Mouse (Mus musculus) hindlimb bud, embryonic 11.5 days (tissue): ENCODE data around the gene Samd4b.
"Not testable (repeated sequence)": the region's sequence is repeated elsewhere in the genome, so short reads cannot be mapped to it uniquely, and the experiment has no call there.

Source experiments
- DNase-seq: peaks from one replicate; pipeline ENCODE4 v3.0.0-alpha.2; 2012; ENCODE audit warnings: low read depth, low spot score; ENCODE audit errors: extremely low spot score

The Samd4b gene

DNA sequence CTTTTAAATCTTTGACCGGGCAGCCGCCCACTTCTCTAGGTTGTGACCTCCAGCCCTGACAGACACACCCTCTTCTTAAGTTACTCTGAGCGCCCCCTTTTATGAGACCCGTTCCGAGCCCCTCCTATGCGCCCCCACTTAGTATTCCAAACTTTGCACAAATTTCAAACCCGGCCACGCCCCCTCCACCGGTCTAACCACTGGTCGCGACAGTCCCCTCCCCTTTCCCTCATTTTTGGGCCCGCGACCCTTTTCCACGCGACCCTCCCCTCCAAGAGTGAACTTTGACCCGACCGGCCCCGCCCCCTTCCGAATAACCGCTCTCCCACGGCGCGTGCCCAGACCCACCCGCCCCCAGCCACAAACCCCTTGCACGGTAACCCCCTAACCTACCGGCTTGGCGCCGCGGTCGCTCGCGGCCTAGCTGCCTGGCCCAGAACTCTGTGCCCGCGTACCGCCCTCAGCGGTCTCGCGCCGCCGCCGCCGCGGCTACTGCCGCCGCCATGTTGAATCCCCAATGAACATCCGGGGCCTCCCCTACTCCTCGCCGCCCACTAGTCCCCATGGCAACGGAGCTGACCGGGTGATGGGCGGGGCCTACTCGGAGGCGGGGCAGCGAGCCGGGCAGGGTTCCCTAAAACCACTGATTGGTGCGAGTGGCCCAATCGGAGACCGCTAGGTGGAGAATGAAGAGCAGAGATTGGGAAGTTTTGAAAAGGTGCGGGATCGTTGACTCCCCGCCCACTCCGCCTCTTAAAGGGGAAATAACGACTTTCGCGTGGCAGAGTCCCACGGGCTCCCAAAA lies at the start of gene Samd4b, which contains the start of gene Pak4:
TSS of gene Samd4b (minus strand) at position 503 of the 805 bp plus-strand sequence.
TSS of gene Pak4 (minus strand) at position 544 of the 805 bp plus-strand sequence.
- DNase-seq = peak; percentile 88

DNA sequence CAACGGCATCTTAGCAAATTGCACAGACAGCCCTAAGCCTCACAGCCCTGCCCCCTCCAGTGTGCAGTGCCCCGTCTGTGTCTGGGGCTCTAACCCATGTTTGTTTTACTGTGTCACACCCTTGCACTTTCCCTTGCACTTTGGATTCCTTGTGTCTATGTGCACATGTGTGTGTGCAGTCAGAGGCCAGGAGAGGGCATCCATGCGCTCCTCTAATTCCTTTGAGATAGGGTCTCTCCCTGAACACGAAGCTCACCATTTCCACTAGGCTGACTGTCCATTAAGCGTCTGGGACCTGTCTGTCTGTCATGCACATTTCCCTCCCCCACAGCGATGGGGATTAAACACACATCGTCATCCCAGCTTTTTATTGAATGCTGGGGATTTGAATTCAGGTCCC lies 49.1 kb upstream of the Samd4b start:
- DNase-seq = no peak

DNA sequence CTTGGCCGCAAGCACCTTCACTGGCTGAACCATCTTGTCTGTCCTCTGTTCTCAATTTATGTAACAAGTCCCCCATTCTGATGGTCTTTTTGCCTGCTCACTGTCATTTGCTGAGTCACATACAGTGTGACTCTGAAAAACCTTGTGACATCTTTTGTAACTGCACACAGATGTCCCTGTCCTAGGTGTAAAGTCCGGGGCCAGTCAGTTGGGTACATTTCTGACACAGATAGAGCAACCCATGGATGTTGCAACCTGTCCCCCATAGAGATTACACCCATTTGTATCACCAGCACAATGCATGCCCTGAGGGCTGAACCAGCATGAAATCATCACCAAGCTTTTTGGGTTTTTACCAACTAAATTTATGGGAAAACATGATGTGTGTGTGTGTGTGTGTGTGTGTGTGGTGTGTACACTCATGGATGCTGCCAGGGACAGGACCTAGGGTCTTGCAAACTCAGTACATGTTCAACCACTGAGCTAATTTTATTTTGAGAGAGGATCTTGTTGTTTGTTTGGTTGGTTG lies 48.1 kb upstream of the Samd4b start:
- no peak for DNase-seq

DNA sequence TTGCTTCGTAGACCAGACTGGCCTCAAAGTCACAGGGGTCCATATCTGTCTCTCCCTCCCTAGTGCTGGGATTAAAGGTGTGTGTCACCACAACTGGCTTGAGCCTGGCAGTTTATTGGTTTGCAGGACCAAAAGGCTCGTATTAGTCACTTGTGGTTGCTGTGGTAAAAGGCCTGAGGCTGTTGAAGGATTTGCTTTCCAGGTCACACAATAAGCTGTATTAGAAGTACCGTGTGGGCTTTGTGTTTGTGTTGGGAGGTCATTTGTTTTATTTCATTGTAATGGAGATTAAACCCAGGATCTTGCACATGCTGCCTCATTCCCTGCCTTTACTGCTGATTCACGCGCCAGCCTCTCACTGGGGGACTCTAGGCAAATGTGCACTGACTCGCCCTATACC lies 47.4 kb upstream of the Samd4b start:
- DNase-seq = no peak

DNA sequence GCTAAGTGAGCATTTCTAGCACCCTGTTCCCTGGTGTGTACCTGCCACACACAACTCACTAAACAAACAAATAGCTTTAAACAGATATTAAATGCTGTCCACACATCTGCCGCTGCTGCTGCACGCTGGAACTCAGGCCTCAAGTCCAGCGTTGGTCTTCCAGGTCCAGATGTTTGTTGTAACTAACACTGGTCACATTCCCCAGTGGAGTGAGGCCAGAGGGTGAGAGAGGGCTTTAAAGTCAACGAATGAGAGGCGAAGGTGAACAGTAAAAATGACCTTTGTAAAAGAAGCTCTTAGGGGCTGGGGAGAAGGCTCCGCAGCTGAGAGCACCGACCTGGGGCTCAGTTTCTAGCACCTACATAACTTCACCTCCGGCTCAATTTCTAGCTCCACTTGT lies 43.6 kb upstream of the Samd4b start:
- DNase-seq = no peak

DNA sequence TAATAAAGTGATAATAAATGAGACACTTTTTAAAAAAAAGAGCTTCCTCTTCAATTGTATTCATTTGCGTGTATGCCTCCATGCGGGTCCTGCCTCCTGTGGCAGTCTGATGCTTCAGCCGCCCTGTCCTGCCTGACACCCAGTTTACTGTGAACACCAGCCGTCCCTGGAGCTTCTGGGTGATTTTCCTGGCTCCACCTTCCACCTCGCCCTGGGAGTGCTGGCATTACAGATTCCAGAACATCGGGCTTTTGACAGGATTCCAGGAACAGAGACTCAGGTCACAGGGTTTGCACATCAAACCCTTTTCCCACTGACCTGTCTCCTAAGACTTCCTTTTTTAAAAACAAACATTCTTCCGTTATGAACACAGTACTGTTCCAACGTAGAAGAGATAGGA lies 39.6 kb upstream of the Samd4b start:
- no peak for DNase-seq

DNA sequence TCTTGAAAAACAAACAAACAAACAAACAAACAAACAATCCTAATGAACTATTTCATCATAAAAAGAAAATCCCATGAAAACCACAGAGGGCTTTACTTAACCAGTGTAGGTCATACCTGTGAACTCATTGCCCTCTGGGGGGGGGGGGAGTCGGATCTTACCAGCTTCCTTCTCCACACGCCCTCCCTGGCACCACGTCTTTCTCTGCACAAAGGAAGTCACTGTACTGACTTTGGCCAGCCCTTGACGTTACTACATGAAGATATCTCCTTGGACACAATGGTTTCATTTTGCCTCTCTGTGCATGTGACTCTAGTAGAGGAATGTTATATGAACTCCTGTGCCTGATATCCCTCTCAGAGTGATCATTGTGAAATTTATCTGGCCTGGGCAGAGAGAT lies 36.2 kb upstream of the Samd4b start:
- no peak for DNase-seq

DNA sequence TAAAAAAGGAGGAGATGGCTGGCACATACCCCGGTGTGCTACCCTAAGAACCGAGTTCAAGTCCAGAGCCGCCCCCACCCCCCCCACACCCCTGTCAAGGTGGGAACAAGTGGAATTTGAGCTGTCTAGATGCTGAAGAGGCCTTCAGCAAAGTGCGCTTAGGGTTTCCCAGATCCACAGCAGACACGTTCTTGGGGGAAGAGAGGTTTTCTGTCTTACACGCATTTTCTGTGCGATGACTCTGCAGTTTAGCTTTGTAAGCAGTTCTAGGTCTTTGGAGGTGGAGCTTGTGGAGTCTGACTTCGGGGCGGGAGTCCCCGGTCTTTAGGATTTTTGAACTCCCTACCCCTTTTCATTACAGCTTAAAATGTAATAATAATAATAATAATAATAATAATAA lies 33.1 kb upstream of the Samd4b start, which contains the start of gene Acp7:
TSS of gene Acp7 (minus strand) at position 260 of the 400 bp plus-strand sequence.
- no peak for DNase-seq

DNA sequence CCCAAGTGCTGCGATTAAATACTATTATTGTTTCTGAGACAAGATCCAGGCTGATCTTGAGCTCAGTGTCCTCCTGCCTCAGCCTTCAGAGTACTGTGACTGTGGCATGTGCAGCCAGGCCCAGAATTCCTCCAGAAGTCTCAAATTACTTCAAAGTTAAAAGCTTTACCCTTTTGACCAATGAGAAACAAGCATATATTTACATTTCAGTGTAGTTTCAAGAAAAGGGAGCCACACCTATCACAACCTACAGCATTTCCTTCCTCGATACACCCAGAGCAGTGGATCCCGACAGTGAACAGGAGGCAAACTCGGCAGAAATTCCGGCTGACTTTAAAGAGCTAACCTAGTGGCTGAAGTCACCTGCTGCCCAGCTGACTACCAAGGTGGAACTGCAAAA lies 26.8 kb upstream of the Samd4b start:
- DNase-seq = no peak

DNA sequence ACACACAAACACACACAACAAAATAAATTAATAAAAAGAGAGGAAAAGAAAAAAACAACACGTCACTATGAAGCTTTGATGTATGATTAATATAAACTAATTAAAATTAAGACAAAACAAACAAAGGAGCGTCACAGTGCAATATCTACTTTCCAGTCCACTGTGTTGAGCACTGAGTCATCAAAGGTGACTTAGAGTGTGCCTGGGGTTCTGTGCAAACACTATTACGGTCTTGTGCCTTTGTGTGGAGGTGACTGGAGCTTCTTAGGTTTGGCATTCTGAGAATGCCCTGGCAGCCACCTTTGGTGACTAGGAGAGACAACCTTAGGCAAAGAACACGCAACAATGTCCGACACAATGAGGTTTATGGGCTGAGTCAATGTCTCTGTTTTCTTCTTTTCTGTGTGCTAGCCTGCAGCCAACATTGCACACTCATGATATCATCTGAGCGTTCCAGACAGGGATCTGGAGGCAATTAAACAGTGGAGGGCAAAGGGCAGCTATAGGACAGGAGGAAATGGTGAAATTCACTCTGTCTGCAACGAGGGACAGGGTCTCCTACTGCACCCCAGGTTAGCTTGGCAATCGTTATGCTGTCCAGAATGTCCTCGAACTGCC lies 21.3 kb upstream of the Samd4b start:
- no peak for DNase-seq

DNA sequence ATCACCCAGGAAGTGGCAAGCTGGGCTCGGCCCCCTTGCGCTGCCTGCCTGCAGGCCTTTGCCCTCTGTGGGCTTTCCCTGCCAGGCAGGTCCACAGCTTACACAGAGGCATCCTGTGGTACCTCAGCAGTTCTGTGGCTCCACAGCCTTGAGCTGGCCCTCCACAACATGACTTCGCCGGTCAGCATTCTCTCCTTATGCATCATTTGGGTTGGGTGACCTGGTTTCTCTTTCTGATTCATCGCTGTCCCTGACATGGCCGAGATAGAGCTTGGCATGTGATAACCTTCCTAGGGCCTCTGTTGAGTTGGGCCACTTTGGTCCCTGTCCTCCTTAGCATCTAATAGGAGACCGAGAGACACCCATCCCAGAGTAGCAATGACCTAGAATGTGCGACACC lies 8.0 kb upstream of the Samd4b start:
- no peak for DNase-seq

DNA sequence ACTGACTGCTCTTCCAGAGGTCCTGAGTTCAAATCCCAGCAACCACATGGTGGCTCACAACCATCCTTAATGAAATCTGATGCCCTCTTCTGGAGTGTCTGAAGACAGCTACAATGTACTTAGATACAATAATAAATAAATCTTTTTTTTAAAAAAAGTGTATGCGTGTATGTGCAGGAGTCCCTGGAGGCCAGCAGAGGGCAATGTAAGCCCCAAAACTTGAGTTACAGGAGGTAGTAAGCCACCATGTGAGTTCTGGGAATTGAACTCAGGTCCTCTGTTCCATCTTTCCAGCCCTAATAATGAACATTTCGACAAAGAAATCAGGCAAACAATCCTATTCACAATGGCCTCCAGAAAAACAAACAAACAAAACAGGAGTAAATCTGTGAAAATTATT lies 5.8 kb upstream of the Samd4b start:
- DNase-seq = not testable (repeated sequence)

DNA sequence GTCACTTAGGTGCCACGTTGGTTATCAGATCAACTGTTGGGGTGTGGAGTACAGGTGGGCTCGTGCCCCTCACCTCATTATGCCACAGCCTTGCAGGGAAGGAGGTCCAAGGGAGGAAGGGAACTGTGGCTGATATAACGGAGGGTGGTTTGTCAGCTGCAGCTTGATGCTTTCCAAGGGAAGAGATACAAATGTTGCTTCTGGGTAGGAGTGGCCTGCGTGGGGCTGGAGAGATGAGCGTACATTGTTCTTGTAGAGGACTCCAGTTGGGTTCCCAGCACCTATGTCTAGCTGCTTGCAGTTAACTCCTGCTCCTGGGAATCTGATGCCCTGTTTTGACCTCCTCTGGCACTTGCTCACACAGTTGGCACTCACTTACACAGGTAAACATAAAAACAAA lies 5.2 kb upstream of the Samd4b start:
- no peak for DNase-seq

DNA sequence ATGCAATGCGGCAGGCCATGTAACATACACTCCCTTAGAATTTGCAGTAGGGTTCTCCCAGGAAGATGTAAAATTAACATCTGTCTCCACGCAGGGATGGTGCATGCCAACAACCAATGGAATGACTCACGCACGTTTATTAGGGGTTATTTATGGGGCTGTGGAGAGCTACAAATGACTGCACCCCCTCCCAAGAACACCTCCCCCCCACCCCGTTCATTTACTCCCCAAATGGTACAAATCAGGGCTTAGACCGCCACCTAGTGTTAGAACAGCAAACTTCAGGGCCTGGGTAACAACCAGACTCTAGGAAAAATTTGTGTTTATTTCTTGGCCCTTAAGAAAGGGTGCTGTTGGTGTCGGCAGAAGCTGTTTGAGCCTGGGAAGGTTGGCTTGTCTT lies 3.7 kb upstream of the Samd4b start:
- DNase-seq = no peak

DNA sequence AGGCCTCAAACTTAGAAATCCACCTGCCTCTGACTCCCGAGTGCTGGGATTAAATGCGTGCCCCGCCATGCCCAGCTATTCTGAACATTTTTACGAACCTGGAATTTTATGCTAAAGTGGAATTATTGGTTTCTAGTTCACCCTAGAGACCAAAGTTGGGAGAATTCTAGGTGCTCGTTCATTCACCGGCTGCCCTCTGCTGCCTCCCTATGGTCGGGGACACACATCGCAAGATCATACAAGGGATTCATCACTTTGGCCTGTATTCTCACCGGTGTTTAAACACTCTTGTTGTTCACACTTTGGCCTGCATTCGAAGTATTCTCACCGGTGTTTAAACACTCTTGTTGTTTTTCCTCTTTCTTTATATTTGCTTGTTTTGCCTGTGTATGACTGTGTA lies 3.1 kb upstream of the Samd4b start:
- DNase-seq = no peak

DNA sequence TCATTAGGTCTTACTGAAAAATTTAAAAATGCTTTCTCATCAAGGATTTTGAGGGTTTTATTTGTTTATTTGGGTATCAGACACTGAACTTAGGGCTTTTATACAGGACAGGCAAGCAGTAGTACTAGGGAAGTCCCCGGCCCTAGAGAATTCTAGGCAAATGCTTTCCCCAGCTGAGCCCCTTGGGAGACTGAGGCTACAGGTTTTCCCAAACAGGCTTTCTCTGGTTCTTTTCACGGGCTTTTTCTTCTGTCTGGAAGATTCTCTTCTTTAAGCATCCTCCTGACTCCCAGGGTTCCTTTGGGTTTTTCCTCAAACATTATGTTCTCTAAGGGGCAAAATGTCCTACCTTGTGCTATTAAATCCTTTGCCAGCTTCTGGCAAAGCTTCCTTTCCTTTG lies 1.0 kb upstream of the Samd4b start:
- no peak for DNase-seq

DNA sequence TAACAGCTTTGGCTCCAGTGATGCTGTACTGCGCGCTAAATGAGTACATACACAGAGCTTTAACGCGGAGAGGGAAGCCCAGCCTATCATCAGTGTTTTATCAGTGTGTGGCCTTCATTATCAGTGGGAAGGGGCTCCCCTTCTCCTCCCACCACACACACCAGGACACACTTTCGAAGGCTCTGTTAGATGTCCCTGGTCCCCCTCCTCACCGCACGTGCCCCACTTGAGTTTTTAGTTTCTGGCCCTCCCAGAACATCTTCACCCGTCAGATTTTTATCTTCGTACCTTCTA lies 720 bp downstream of the Samd4b start:
- no peak for DNase-seq

DNA sequence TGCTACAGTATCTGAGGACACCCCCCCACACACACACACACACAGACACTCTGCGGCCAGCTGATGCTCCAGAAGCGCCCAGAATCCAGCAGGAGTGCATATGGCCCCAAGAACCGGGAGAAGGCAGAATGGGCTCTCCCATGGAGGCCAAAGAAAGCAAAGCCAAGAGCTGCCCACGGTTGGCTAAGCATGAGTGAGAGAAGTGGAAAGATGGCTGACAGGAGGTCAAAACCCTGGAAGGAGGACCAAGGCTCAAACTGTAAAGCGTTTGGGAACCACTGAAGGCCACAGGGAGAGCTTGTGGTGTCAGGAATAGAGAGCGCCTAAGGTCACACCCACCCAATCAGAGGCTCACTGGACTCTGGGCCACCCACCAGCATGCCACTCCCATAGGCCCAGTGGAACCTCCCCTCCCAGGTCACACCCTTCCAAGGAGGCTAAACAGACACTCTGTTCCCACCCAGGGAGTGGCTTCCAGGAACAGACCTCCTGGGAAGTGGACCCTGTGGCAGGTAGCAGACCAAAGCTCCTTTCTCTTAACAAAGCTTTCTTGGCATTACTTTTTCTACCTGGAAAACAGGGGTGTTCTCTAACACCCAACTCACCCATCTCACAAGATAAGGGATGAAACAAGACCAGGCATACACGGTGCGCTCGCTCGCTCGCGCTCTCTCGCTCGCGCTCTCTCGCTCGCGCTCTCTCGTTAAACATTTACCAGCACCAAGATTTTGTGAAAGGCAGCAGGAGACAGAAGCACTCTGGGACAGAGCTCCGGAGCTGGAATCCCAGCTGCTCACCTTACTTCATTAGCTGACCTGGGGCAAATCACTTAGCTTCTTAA lies 1.3 kb downstream of the Samd4b start:
- DNase-seq = no peak

DNA sequence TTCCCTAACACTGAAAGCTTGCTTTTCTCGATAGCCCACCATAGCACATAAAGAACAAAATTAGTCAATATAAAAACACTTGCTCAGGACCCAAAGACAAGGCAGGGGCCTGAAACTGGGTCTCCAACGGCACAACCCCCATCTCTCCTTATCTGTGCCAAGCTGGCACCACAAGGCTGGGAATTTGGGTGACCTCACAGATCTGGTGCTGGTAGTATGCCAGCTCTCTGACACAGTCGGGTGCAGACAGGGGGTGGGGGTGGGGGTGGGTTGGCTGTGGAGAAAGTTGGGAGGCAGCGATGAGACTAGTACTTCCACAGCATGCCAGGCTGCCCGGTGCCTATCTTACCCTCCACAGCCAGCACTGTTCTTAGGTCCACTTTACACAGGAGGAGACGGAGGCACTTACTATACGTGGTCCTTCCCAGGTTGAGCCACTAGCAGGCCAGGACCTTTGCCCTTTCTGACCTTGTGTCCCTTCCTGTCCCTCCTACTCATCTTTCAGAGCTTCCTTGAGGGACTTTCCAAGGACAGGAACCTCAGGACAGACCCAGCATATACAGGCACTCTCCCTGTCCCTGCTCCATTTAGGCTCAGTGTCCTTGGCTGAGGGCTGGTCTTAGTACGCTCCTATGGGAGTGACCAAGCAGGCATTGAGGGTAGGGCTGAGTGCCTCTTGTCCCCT lies 2.1 kb downstream of the Samd4b start:
- no peak for DNase-seq

DNA sequence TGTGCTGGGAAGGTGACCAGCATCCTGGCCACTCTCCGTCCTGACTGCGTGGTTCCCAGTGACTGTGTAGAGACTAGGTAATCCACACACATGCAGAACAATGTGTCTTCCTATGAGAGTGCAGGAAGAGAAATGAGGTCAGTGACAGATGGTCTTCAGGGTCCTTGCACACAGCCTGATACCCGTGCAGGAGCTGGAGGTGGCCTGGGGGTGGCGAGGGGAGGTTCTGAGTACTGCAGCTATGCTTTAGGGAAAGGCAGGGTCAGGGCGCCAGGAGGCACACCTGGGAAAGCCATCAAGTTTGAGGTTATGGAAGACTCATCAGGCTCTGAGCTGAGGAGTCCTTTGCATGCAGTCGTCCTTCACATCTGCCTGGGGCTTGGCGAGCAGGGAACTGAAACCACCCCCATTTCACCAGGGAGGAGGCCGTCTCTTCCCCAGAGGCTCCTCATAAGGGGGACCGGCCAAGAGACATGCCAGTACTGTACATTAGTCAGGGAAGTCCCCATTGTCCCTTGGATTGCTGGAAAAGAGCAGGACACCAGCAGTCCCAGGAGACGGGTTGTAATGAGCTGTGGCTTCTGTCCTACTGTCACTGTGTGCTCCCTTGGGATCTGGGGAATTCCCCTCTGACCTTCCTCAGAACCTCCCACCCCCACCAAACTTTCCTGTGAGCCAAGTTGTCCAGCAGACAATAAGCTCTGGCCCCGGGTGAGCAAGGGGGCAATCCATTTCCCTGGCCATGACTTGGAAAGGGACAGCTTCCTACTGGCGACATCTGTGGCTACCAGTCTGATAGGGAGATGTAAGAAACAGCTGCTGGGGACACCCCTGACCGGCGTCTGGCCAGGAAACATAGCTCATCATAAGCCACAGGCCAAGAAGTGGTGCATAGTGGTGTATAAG lies 4.5 kb downstream of the Samd4b start:
- DNase-seq = no peak
